ENCODE assay signal across 8 mouse cellular contexts in genomic region chr8:123373403-123374238, GRCm38 (mm10). TPM values are rescaled to one million over a fixed set of nuclear protein-coding genes. Genes with fewer than 3 reads are reported as not detected.
DNase-seq lines count a peak whose midpoint lies in the region; ATAC-seq and TF ChIP-seq lines count a peak whose summit lies in the region.

Gene Tcf25 (plus strand): TSS chr8:123373753.

- ATAC-seq in activated CD4-positive, CD25-positive, alpha-beta regulatory T cell, adult 4 months = peak; percentile 85
- ATAC-seq in megakaryocyte progenitor cell, adult 5-6 weeks (replicated peaks; ENCODE audit: poor library complexity) = peak; percentile 85

- TF ChIP-seq CTCF in cortical plate, adult 2 months (IDR thresholded peaks at IDR 0.05; ENCODE audit: extremely low read depth, insufficient read depth, low read length) = 0 out of 2 replicates have a peak, but pooled peaks have one; percentile 10

- peak within 1 kb of the TSS; percentile 97 for H3K27ac ChIP-seq in cortical plate, adult 2 months (ENCODE audit: insufficient read depth, low read length)

- peak; percentile 94 for DNase-seq in gastrocnemius, postnatal 10 days
- DNase-seq in induced T-regulatory cell, adult 2 months (ENCODE audit: low read depth) = peak; percentile 97
- peak; percentile 93 to 96 for DNase-seq in left cerebral cortex, adult 9 months (ENCODE audit: low spot score in 2 of 2)
- peak; percentile 97 for DNase-seq in right cerebral cortex, postnatal 14 days
- DNase-seq in urinary bladder, postnatal 36 days (ENCODE audit: low spot score in 2 of 2) = peak; percentile 90 to 95

- H3K4me3 ChIP-seq in cortical plate, adult 2 months (ENCODE audit: insufficient read depth, low read length) = peak within 1 kb of the TSS; percentile 94

- peaks cover 10% of the 10 kb centered on the region for H3K4me1 ChIP-seq in cortical plate, adult 2 months (ENCODE audit: control insufficient read depth, insufficient read depth, low read length)

- TF ChIP-seq POLR2A in cortical plate, adult 2 months (IDR thresholded peaks at IDR 0.05; ENCODE audit: extremely low read depth, insufficient read depth, low read length) = peak; percentile 74; the same call in 1 of the 2 replicates

RNA-seq across cellular contexts. Expression of gene Tcf25, which starts in this region (rescaled TPM):
- 10 to 100 TPM; 84.9 to 92.3 TPM for polyA plus RNA-seq in activated CD4-positive, CD25-positive, alpha-beta regulatory T cell, adult 4 months (2017; shearing (Covaris generic))
- 659 and 685 TPM in 2 replicates for polyA plus RNA-seq in cortical plate, adult 2 months (2012; rRNA removed)
- 100 to 1,000 TPM; 144 to 157 TPM for total RNA-seq in gastrocnemius, postnatal 10 days (2021)
- 73.1 and 90.2 TPM in 2 replicates for total RNA-seq in megakaryocyte progenitor cell, adult 5-6 weeks (2015)
- total RNA-seq in megakaryocyte progenitor cell, adult 5-6 weeks (2017) = 89.8 and 94.1 TPM in 2 replicates

Comparison
In these comparisons a context has a peak if more than half of its experiments do, and no peak if none do; other contexts are left out.
1. Peak in every context shown above with its lines: DNase-seq, ATAC-seq, H3K4me3 ChIP-seq and H3K27ac ChIP-seq.